Mouse (Mus musculus) ES-Bruce4 (cell line): ENCODE data around the gene Prex1.

Experiments used
- CTCF ChIP-seq: IDR thresholded peaks from one replicate; pipeline ENCODE4 v1.8.1; 2011; ENCODE audit warnings: low read depth, low read length
- EP300 ChIP-seq: IDR thresholded peaks from 2 replicates; pipeline ENCODE4 v1.6.1; 2011; ENCODE audit warnings: low read depth, low read length; ENCODE audit not compliant: insufficient read depth
- POLR2A ChIP-seq: IDR thresholded peaks from one replicate; pipeline ENCODE4 v1.8.1; 2011; ENCODE audit warnings: low read length; ENCODE audit not compliant: insufficient read depth

- TF ChIP-seq CTCF = no peak
- no peak for TF ChIP-seq POLR2A
- TF ChIP-seq EP300 = peak; percentile 26; the same call in 1 of the 2 replicates
These were observed 29.9 kb upstream of the Prex1 start for GRCm38 (mm10) chr2:166743504-166743903.
